Mouse (Mus musculus) fat pad, adult 2 months (tissue): ENCODE measurements around the gene Taf11.

Experiments
- DNase-seq: peaks from one replicate; pipeline ENCODE4 v3.0.0-alpha.2; 2011; ENCODE audit warnings: low read depth, low spot score; ENCODE audit errors: extremely low read depth

Gene Taf11

GRCm38 (mm10) chr17:27856798-27857648, 52.6 kb downstream of the Taf11 start:
- DNase-seq = no peak

- no peak for DNase-seq
Measured at GRCm38 (mm10) chr17:27856265-27856797, 53.3 kb downstream of the Taf11 start, which contains the start of gene Uhrf1bp1. Gene Uhrf1bp1, plus strand, starts transcription at chr17:27856441.
